ENCODE assay signal across 8 mouse cellular contexts in the genomic region with DNA sequence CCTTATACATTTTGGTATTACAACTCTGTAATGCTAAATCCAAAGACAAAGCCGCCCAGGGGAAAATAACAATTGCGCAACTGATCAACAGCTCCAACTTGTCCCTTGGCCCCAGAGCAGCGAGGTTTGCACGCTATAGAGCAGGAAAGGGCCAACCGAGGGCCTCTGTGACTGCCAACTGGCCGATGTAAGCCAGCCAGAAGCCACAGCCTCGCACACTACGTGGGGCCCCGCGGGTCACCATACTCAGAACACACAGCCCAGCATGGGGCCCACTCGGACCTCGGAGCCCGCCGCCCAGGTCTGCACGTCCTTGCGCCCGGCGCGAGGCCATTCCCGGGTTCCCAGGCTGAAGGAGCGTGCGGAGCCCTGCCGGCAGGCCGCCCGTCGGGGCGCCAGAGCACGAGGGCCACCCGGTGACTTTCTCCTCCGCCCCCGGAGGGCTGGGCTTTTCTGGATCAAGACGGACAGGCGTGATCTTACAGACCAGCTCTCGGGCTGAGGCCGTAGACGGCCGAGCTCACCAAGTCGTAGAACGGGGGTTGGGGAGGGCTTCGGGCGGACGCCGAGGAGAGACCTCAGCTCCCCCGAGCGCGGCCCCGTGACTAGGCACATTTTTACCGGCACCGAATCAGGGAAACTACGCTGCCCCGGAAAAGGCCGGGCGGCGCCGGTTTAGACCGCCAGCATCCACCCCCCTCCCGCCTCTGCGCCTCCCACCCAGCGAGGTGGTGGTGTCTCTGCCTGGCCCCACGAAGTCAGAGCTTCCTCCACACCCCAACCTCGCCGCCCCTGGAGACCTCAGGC. TPM values are rescaled to one million over a fixed set of nuclear protein-coding genes. Genes with fewer than 3 reads are reported as not detected.
A peak's percentile ranks its signal among the peaks of the same experiment; 100 is the strongest.
DNase-seq lines count a peak whose midpoint lies in the region; ATAC-seq and TF ChIP-seq lines count a peak whose summit lies in the region.

No protein-coding gene starts in this region.

- TF ChIP-seq EP300 in CH12.LX (IDR thresholded peaks at IDR 0.05; ENCODE audit: low read length): no peak
- peak; percentile 63; the same call in 1 of the 2 replicates for TF ChIP-seq EP300 in heart, postnatal 0 days (IDR thresholded peaks at IDR 0.05; ENCODE audit: low read depth)
- TF ChIP-seq EP300 in liver, postnatal 0 days (IDR thresholded peaks at IDR 0.05; ENCODE audit: low read depth): peak; percentile 73

- H3K36me3 ChIP-seq in CH12.LX (replicated peaks in 1 of 2; ENCODE audit: control insufficient read depth in 1 of 2, insufficient read depth in 1 of 2, low read length in 1 of 2): peaks cover 1 to 30% of the 10 kb centered on the region in 2 experiments
- H3K36me3 ChIP-seq in forebrain, embryonic 12.5 days (replicated peaks): no peaks in the 10 kb centered on the region
- H3K36me3 ChIP-seq in heart, postnatal 0 days (replicated peaks; ENCODE audit: control insufficient read depth, insufficient read depth, low read length): no peaks in the 10 kb centered on the region
- H3K36me3 ChIP-seq in liver, postnatal 0 days (replicated peaks; ENCODE audit: insufficient read depth, low read length): peaks cover 20% of the 10 kb centered on the region
- H3K36me3 ChIP-seq in neural tube, embryonic 14.5 days (ENCODE audit: control insufficient read depth, insufficient read depth, low read length): no peaks in the 10 kb centered on the region

- no peak for TF ChIP-seq CTCF in CH12.LX (conservative IDR thresholded peaks at IDR 0.05 in 1 of 2, IDR thresholded peaks at IDR 0.05 in 1 of 2; ENCODE audit: low read depth in 2 of 2, low read length in 2 of 2)
- TF ChIP-seq CTCF in heart, postnatal 0 days (IDR thresholded peaks at IDR 0.05; ENCODE audit: low read depth): 0 out of 2 replicates have a peak, but pooled peaks have one; percentile 3
- TF ChIP-seq CTCF in liver, postnatal 0 days (IDR thresholded peaks at IDR 0.05; ENCODE audit: low read depth): no peak

- no peak; the same call in 1 of the 2 replicates for TF ChIP-seq RAD21 in CH12.LX (IDR thresholded peaks at IDR 0.05; ENCODE audit: low read depth, low read length)

- WGBS in forebrain, embryonic 12.5 days: under 1% methylated on average over 62 of the region's 62 CpGs
- under 1% methylated on average over 54 of the region's 62 CpGs for WGBS in heart, postnatal 0 days
- under 1% methylated on average over 61 of the region's 62 CpGs for WGBS in liver, postnatal 0 days (ENCODE audit: insufficient replicate concordance)
- under 1% methylated on average over 58 of the region's 62 CpGs for WGBS in neural tube, embryonic 14.5 days

- peak overlapping the region; percentile 75 for H3K9ac ChIP-seq in CH12.LX (ENCODE audit: insufficient read depth, low read depth)
- H3K9ac ChIP-seq in forebrain, embryonic 12.5 days: peak overlapping the region; percentile 66
- H3K9ac ChIP-seq in heart, postnatal 0 days (replicated peaks; ENCODE audit: low read depth, low read length): peak overlapping the region; percentile 96
- peak overlapping the region; percentile 93 for H3K9ac ChIP-seq in liver, postnatal 0 days (replicated peaks)
- peak overlapping the region; percentile 57 for H3K9ac ChIP-seq in neural tube, embryonic 14.5 days (replicated peaks; ENCODE audit: low read depth, low read length)

- dilution Hi-C loops in CH12.LX (cut with MboI; ENCODE audit: extremely low pct_ligation_motif_present, extremely low pct_unique_long_range_greater_than_20kb, low sequenced_read_pairs): no loop called here

- H3K27ac ChIP-seq in CH12.LX (ENCODE audit: insufficient read depth, low read depth): peak overlapping the region; percentile 90
- H3K27ac ChIP-seq in forebrain, embryonic 12.5 days: peak overlapping the region; percentile 84
- peak overlapping the region; percentile 100 for H3K27ac ChIP-seq in heart, postnatal 0 days (ENCODE audit: low read depth)
- H3K27ac ChIP-seq in liver, postnatal 0 days (ENCODE audit: low read depth): peak overlapping the region; percentile 99
- peak overlapping the region; percentile 69 for H3K27ac ChIP-seq in neural tube, embryonic 14.5 days (ENCODE audit: low read depth, low read length)

- H3K4me2 ChIP-seq in CH12.LX (ENCODE audit: insufficient read depth, low read depth, poor library complexity, severe bottlenecking): peak overlapping the region; percentile 86; the same call in 1 of the 2 replicates
- peak overlapping the region; percentile 78 for H3K4me2 ChIP-seq in forebrain, embryonic 12.5 days
- peak overlapping the region; percentile 75 for H3K4me2 ChIP-seq in heart, postnatal 0 days (ENCODE audit: low read depth, low read length)
- H3K4me2 ChIP-seq in liver, postnatal 0 days (ENCODE audit: low read depth, low read length): peak overlapping the region; percentile 88
- peak overlapping the region; percentile 81 for H3K4me2 ChIP-seq in neural tube, embryonic 14.5 days (ENCODE audit: low read depth, low read length)

- no peaks in the 10 kb centered on the region for H3K27me3 ChIP-seq in CH12.LX (replicated peaks)
- no peaks in the 10 kb centered on the region for H3K27me3 ChIP-seq in forebrain, embryonic 12.5 days
- H3K27me3 ChIP-seq in heart, postnatal 0 days (ENCODE audit: control insufficient read depth, insufficient read depth, low read length): no peaks in the 10 kb centered on the region
- no peaks in the 10 kb centered on the region for H3K27me3 ChIP-seq in liver, postnatal 0 days (ENCODE audit: insufficient read depth, low read length)
- no peaks in the 10 kb centered on the region for H3K27me3 ChIP-seq in neural tube, embryonic 14.5 days (ENCODE audit: control insufficient read depth, insufficient read depth, low read length)

- peaks cover under 1% of the 10 kb centered on the region for H3K9me3 ChIP-seq in CH12.LX (replicated peaks; ENCODE audit: low read length)
- H3K9me3 ChIP-seq in forebrain, embryonic 12.5 days: no peaks in the 10 kb centered on the region
- H3K9me3 ChIP-seq in heart, postnatal 0 days (replicated peaks; ENCODE audit: control insufficient read depth, low read length): no peaks in the 10 kb centered on the region
- no peaks in the 10 kb centered on the region for H3K9me3 ChIP-seq in liver, postnatal 0 days (ENCODE audit: low read length)
- no peaks in the 10 kb centered on the region for H3K9me3 ChIP-seq in neural tube, embryonic 14.5 days (ENCODE audit: control insufficient read depth, low read length)

- peaks cover 4 to 58% of the 10 kb centered on the region in 2 experiments for H3K4me1 ChIP-seq in CH12.LX (ENCODE audit: control insufficient read depth in 1 of 2, insufficient read depth in 2 of 2)
- H3K4me1 ChIP-seq in forebrain, embryonic 12.5 days: peaks cover 36% of the 10 kb centered on the region
- peaks cover 44% of the 10 kb centered on the region for H3K4me1 ChIP-seq in heart, postnatal 0 days (ENCODE audit: control insufficient read depth, insufficient read depth)
- peaks cover 56% of the 10 kb centered on the region for H3K4me1 ChIP-seq in liver, postnatal 0 days (ENCODE audit: insufficient read depth)
- H3K4me1 ChIP-seq in neural tube, embryonic 14.5 days (ENCODE audit: control insufficient read depth, insufficient read depth, low read length): 0 out of 2 replicates have a peak, but pooled peaks cover 4% of the 10 kb centered on the region

- in situ Hi-C loops in CH12.LX (cut with MboI; ENCODE audit: low pct_ligation_motif_present, low pct_unique_long_range_greater_than_20kb, low sequenced_read_pairs): loop anchor here (10.0 kb wide), 1 partner anchor 61 kb away; no protein-coding TSS in a partner anchor

- no peak; the same call in 1 of the 2 replicates for TF ChIP-seq POLR2A in CH12.LX (IDR thresholded peaks at IDR 0.05; ENCODE audit: low read depth, low read length)

- H3K4me3 ChIP-seq in CH12.LX (replicated peaks in 1 of 3; ENCODE audit: low read depth in 2 of 3, low read length in 2 of 3, poor library complexity in 1 of 3): peak overlapping the region; percentile 86 to 97 (median 94)
- peak overlapping the region; percentile 56 for H3K4me3 ChIP-seq in forebrain, embryonic 12.5 days (replicated peaks)
- peak overlapping the region; percentile 81 for H3K4me3 ChIP-seq in heart, postnatal 0 days (ENCODE audit: low read depth, low read length)
- peak overlapping the region; percentile 72 for H3K4me3 ChIP-seq in liver, postnatal 0 days (ENCODE audit: low read depth, low read length)
- H3K4me3 ChIP-seq in neural tube, embryonic 14.5 days (ENCODE audit: low read depth, low read length): peak overlapping the region; percentile 41

- peaks cover 48% of the 10 kb centered on the region for H3K79me2 ChIP-seq in CH12.LX (replicated peaks; ENCODE audit: control insufficient read depth, extremely low read depth, insufficient read depth, poor library complexity, severe bottlenecking)

- ATAC-seq in forebrain, embryonic 12.5 days (ENCODE audit: low FRiP score): peak; percentile 86
- ATAC-seq in heart, postnatal 0 days (ENCODE audit: insufficient read depth, low read depth): peak; percentile 66
- ATAC-seq in liver, postnatal 0 days: peak; percentile 61
- peak; percentile 89 for ATAC-seq in neural tube, embryonic 14.5 days (ENCODE audit: low read depth)

- DNase-seq in CH12.LX (ENCODE audit: extremely low read depth): peak; percentile 62
- peak; percentile 82 for DNase-seq in c-Kit-positive CD71-positive TER-119-positive erythroid progenitor cells, embryonic 14.5 days (ENCODE audit: low spot score)
- peak; percentile 94 for DNase-seq in heart, postnatal 0 days (ENCODE audit: low spot score)
- peak; percentile 96 to 97 for DNase-seq in kidney, postnatal 4 days
- peak; percentile 91 for DNase-seq in liver, postnatal 0 days
- peak; percentile 91 for DNase-seq in testis, postnatal 10 days (ENCODE audit: low spot score)

RNA-seq across cellular contexts. Expression of a gene that starts 0.9 kb away (rescaled TPM):
- total RNA-seq in CH12.LX (2012; rRNA removed) (11.6 and 13.9 TPM in 2 replicates), CH12.LX (2014; rRNA removed) (21.7 and 23.3 TPM in 2 replicates)
- 32.6 and 35.5 TPM in 2 replicates for polyA plus RNA-seq in CH12.LX (2012; ENCODE audit: insufficient read length, low read depth)
- 18.6 and 20.4 TPM in 2 replicates for polyA plus RNA-seq in forebrain, embryonic 12.5 days (2016; fragmentation: Nextera tagmentation; extraction: Ambion mirVana)
- total RNA-seq in heart, postnatal 0 days (2014; rRNA removed; ENCODE audit: low replicate concordance): 47.1 and 55.2 TPM in 2 replicates
- 50.1 and 50.4 TPM in 2 replicates for polyA plus RNA-seq in heart, postnatal 0 days (2015; fragmentation: Nextera tagmentation; extraction: Ambion mirVana)
- 58.7 and 59.4 TPM in 2 replicates for polyA plus RNA-seq in liver, postnatal 0 days (2015; fragmentation: Nextera tagmentation; extraction: Ambion mirVana)
- polyA plus RNA-seq in neural tube, embryonic 14.5 days (2014; fragmentation: Nextera tagmentation; extraction: Ambion mirVana): 7.8 and 14.5 TPM in 2 replicates

RNA-seq across cellular contexts. Expression of a gene that starts 44.5 kb away (rescaled TPM):
- total RNA-seq in CH12.LX (2012; rRNA removed) (83.1 and 105 TPM in 2 replicates), CH12.LX (2014; rRNA removed) (229 and 278 TPM in 2 replicates)
- 373 and 540 TPM in 2 replicates for polyA plus RNA-seq in CH12.LX (2012; ENCODE audit: insufficient read length, low read depth)
- 448 and 488 TPM in 2 replicates for polyA plus RNA-seq in forebrain, embryonic 12.5 days (2016; fragmentation: Nextera tagmentation; extraction: Ambion mirVana)
- 26.0 and 33.9 TPM in 2 replicates for total RNA-seq in heart, postnatal 0 days (2014; rRNA removed; ENCODE audit: low replicate concordance)
- 93.6 and 102 TPM in 2 replicates for polyA plus RNA-seq in heart, postnatal 0 days (2015; fragmentation: Nextera tagmentation; extraction: Ambion mirVana)
- 86.9 and 90.7 TPM in 2 replicates for polyA plus RNA-seq in liver, postnatal 0 days (2015; fragmentation: Nextera tagmentation; extraction: Ambion mirVana)
- 130 and 168 TPM in 2 replicates for polyA plus RNA-seq in neural tube, embryonic 14.5 days (2014; fragmentation: Nextera tagmentation; extraction: Ambion mirVana)

Comparison
In these comparisons a context has a peak if more than half of its experiments do, and no peak if none do; other contexts are left out.
1. Peak in every context shown above with its lines: DNase-seq, ATAC-seq, H3K4me3 ChIP-seq and H3K27ac ChIP-seq.
2. H3K4me3 ChIP-seq: peak in every context shown above with its lines; median percentile 94 in CH12.LX; 81 in heart, postnatal 0 days; 72 in liver, postnatal 0 days; 56 in forebrain, embryonic 12.5 days; 41 in neural tube, embryonic 14.5 days.